Mouse (Mus musculus): ENCODE data around the gene Dip2b.

DNA sequence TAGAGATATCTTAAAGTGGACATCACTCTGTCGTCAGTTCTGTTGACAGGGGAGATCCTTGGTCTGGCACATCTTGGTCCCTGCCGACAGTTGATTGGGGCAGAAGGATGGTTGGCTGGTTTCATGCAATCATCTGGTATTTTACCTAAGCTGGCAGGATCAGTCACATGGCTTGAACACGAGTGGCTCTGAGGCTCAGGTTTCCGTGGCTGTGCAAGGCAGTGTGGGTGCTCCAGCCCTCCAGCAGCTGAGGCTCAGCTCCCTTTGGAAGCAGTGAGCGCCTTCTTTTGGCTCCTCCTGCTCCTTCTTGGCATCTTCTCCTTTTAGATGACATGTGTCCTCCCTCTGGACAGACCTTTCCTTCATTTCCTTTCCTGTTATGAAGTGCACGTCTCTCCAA lies 7.1 kb downstream of the Dip2b start:
- TF ChIP-seq POLR2A (IDR thresholded peaks at IDR 0.05; ENCODE audit: borderline replicate concordance, extremely low read depth, low read depth, low read length) (no peak), CTCF (IDR thresholded peaks at IDR 0.05; ENCODE audit: insufficient read depth, low read length) (no peak)

All from lung, adult 2 months (tissue).